Mouse (Mus musculus) layer of hippocampus, adult 11-12 months (tissue): ENCODE results near the gene Mettl7a1.
A peak's percentile ranks its signal among the peaks of the same experiment; 100 is the strongest.
"Not testable (repeated sequence)": the region's sequence is repeated elsewhere in the genome, so short reads cannot be mapped to it uniquely, and the experiment has no call there.

ENCODE experiments used
- DNase-seq: peaks from one replicate; pipeline ENCODE4 v3.0.0; 2022; ENCODE audit warnings: low spot score

Mettl7a1 gene

DNA sequence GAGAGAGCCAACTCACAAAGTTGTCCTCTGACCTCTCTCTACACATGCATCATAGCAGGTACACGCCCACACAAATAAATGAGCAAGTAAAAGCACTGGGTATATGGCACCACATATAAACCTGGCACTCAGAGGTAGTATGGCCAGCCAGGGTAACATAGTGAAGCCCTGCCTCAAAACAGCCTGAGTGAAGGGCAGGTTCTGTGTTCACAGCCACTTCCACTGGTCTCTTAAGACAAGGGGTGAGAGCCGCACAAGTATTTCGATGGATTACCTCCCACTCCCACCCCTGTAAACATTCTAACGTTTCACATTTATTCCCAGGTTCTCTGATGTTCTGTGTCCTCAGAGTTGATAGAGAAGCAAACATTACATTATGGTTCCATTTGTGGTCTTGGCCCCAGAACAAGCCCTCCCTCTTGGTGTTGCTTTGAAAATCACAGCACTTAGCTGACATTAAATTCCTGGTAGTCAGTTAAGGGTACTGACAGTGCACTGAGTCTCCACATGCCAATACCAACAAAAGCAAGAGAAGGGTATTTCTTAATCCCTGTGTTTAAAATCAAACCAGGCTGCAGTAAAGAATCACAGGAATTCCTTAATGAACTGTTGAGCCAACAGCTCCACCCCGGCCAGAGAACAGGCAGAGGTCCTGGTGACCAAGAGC is 37.5 kb downstream of the Mettl7a1 start:
- not testable (repeated sequence) for DNase-seq

DNA sequence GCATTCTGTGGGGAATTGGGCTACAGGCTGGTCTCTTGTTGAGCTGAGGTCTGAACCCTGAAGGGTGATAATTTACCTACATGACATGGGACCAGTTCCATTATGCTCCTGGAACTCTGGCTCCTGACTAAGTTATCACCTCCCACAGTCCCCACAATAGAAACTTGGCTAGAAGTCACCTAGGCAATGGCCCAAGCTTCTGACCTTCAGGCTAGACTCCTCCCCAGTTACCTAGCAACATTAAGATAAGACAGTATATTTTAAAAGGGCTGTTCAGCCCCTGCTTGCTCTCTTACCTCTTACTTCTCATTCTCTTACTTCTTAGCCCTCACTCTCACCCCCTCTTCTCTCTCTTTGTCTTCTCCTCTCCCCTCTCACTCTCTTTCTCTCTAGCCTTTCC is 41.5 kb downstream of the Mettl7a1 start:
- DNase-seq: no peak

DNA sequence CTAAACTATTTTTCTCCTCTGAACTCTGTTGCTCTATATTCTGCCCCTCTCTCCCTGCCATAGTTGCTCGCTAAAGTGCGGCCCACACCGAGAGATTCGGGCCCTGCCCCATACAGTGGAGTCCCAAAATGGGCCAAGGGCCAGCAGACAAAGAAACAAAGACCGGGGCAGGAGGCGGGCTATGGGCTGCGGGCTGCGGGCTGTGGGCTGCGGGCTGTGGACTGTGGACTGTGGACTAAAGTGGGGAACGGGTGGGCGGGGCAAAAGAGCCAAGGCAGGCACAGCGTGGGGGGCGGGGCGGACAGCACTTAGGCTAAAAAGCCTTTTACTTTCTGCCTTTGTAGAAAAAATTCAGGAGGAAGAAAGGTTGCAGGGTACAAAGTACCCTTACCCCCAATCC is 42.8 kb downstream of the Mettl7a1 start:
- DNase-seq: no peak

DNA sequence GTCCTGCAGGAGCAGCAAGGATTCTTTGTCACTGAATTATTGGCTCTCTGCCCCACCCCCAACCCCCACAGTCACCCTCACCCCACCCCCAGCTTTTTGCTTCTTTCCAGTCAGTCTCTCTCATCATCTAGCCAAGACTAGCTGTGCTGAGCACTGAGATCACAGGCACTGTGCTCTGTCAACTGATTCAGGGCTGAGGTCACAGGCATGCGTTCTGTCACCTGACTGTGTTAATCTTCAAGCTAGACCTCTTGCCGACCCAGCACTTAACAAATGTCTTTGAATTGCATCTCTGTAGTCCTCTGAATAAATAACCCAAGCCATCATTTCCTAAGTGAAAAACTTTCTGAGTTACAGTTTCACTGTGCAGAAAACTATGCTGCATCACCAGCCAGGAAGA is 45.6 kb downstream of the Mettl7a1 start:
- no peak for DNase-seq

DNA sequence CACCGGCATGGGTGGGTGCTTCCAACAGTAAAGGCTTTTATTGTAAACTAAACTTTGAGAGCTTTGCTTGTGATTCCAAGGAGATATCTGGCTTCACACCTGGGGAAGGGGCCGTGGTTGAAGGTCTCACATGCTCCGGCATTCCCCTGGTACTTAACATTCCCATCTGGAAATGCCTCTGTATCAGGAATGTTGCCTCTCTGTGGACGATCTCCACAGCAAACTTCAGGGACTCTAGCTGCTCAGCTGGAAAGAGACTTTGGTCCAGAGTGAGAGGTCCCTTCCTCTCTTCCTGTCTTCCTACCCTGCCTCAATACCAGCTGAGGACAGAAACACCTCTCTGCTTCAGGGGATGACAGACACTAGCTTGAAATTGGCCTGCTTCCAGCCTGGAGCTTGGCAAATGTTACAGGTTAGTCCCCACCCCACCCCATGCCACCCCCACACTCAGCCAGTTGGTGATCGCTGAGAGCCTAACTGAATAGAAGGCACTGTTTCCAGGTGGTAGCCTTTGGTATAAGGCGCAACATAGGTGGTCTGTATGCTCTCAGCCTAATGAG is 47.6 kb downstream of the Mettl7a1 start:
- DNase-seq: no peak

DNA sequence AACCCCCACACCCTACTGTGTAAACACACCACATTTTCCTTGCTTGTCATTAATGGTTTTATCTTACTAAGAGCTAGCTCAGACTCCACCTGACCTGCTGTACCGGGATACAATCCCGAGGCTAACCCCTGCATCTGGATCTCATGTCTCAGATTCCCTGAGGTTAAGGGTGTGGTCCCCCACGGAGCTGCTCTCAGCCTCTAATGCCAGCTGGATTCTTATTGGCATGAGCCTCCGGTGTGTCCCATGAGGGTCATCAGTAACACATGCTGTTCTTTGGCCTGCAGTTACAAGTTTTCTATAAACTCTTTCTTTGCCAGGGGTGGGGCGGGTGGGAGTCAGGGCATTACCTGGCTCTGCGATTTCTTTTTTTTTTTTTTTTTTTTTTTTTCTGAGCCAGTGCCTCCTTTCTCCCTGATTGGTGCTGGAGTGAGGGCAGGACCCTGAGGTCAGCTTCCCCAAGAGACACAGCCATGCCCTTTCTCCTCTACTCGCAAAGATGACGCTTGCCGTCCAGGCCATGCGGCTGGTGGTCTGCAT is 48.8 kb downstream of the Mettl7a1 start, which contains the start of the genes Methig1 and Mettl7a2:
TSS of gene Methig1 (plus strand) at position 439 of the 540 bp plus-strand sequence.
TSS of gene Mettl7a2 (plus strand) at position 490 of the 540 bp plus-strand sequence.
- DNase-seq: no peak

DNA sequence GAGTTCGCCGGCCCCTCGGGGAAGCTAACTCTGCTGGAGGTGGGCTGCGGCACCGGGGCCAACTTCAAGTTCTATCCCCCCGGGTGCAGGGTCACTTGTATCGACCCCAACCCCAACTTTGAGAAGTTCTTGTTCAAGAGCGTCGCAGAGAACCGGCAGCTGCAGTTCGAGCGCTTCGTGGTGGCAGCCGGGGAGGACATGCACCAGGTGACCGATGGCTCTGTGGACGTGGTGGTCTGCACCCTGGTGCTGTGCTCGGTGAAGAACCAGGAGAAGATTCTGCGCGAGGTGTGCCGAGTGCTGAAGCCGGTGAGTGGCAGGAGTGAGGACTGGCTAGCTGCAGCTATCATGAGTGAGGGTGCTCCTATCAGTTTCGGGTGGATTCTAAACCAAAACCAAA is 49.5 kb downstream of the Mettl7a1 start:
- DNase-seq: not testable (repeated sequence)

DNA sequence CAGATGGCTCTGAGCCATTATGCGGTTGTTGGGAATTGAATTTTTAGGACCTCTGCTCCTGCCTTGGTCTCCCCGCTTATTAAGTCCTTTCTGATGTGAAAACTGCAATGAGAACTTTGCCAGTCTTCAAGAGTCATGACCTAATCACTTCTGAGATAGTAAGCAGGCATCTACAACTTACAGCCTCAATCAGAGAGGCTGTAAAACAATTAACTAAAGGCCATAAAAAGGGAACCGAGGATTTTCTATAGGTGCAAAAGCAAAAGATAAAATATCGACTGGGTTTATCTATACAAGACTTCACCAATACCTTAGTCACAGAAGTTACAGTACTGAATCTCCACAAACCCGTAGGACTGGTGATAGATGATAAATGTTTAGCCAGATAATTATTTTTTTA is 51.9 kb downstream of the Mettl7a1 start:
- no peak for DNase-seq

DNA sequence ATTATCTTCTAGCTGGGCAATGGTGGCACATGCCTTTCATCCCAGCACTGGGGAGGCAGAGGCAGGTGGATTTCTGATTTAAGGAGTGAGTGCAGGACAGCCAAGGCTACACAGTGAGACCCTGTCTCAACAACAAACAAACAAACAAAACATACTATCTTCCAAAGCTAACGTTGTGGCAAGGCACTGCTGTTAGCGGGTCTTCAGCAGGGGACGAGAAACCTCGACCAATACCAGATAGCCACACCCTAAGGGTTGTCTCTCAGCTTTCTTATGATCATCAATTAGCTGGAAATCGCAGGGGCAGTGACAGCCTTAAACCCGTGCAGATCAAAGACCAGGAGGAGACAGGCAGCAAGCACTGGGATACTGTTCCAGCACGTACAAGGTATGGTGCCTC is 60.3 kb downstream of the Mettl7a1 start, which contains the start of gene Higd1c:
TSS of gene Higd1c (plus strand) at position 301 of the 400 bp plus-strand sequence.
- DNase-seq: no peak

DNA sequence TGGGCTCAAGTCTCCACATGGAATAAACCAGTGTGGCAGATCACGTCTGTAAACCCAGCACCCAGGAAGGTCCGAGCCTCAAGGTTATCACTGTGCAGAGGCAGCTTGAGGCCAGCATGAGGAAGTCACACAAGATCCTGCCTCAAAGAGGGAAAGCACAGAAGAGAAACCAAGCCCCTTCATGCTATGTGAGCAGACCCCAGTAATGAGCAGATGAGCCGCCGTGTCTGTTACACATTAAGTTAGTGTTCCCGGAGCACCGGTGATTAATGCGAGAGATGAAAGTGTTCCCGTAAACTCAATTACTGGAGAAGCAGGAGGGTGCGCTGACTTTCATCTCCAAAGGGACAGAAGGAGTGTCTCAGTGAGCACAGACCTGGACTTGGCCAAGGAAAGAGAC is 62.0 kb downstream of the Mettl7a1 start:
- DNase-seq: not testable (repeated sequence)

DNA sequence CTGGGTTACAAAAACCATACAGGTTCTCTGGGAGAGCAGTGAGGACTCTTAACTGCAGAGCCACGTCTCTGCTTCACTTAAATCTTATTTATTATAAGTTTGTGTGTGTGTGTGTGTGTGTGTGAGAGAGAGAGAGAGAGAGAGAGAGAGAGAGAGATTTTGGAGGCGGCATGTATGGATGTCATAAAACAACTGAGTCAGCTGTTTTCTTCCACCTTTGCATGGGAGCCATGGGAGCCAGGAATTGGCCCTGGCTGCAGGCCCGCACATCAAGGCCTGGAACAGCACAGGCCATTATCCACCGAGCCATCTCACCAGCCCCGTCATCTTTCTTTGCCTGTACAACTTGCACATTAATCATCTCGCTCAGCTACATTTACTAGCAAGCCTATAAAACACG is 63.2 kb downstream of the Mettl7a1 start:
- no peak for DNase-seq

DNA sequence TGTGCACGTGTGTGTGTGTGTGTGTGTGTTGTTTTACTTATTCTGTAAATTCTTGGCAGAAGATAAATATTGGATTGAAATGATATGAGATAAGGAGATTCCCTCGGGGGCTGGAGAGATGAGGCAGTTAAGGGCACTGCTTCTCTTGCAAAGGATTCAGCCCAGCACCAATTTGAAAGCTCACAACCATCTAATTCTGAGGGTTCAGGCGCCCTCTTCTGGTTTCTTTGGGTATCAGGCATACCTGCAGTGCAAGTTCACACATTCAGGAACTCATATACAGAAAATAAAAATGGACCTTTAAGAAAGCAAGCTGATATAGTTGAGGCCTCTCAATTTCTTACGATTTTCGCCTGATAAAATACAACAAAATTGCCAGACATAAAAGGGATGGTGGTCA is 71.1 kb downstream of the Mettl7a1 start:
- peak; percentile 82 for DNase-seq

DNA sequence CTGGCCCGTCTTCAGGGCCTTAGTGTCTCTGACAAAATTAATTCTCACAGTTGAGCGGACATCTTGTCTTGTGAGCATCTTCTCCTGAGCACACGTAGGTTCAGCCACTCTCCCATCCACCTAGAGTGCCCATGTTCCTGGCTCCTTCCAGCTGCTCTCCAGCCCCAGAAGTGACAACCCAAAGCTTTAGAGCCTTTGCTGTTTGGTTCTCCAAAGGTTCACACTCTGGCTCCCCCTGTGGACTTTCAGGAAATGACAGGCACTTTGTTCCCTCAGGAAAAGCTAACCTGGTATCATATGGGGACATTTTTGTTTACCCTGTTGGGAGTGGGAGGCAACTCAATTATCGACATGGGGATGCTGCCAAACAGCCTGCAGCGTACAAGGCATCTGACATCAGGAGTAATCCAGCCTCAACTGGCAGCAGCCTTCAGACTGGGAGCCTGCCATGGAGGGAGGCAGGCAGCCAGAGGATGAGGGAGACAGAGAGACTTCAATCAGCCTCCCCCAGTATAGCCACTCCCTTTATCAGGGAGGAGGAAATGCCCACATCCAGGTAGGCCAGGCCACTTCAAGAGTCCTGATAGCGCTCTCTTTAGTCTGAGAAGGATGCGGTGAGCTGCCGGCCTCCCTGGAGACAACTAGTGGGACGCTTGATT is 74.0 kb downstream of the Mettl7a1 start:
- DNase-seq: peak; percentile 37
